Mouse (Mus musculus) embryonic facial prominence, embryonic 12.5 days (tissue): ENCODE data around the gene Lsg1. TPM values are rescaled to one million over a fixed set of nuclear protein-coding genes. Genes with fewer than 3 reads are reported as not detected.

ENCODE experiments used
- ATAC-seq: fragments of 200-750 bp; cut with Nextera tagmentation; 2 replicates; pipeline ENCODE4 v1.8.0; 2017; ENCODE audit not compliant: insufficient number of reproducible peaks, insufficient read depth, low FRiP score, low TSS enrichment
- H3K27ac ChIP-seq: fragments of 300-500 bp; sonication (generic); 2 replicates; pipeline ENCODE4 v1.5.1; 2016; ENCODE audit warnings: mild to moderate bottlenecking
- H3K27me3 ChIP-seq: fragments of 300-500 bp; sonication (generic); 2 replicates; pipeline ENCODE4 v1.6.1; 2016; ENCODE audit warnings: mild to moderate bottlenecking, moderate library complexity
- H3K36me3 ChIP-seq: fragments of 300-500 bp; sonication (generic); 2 replicates; pipeline ENCODE4 v1.6.1; 2016; ENCODE audit warnings: mild to moderate bottlenecking
- H3K4me1 ChIP-seq: fragments of 300-500 bp; sonication (generic); 2 replicates; pipeline ENCODE4 v1.6.1; 2016
- H3K4me2 ChIP-seq: fragments of 300-500 bp; sonication (generic); replicated peaks from 2 replicates; pipeline ENCODE4 v1.6.1; 2016; ENCODE audit warnings: mild to moderate bottlenecking, moderate library complexity
- H3K4me3 ChIP-seq: fragments of 300-500 bp; sonication (generic); 2 replicates; pipeline ENCODE4 v1.5.1; 2016; ENCODE audit warnings: mild to moderate bottlenecking
- H3K9ac ChIP-seq: fragments of 300-500 bp; sonication (generic); 2 replicates; pipeline ENCODE4 v1.6.1; 2016; ENCODE audit warnings: mild to moderate bottlenecking, moderate library complexity
- H3K9me3 ChIP-seq: fragments of 300-500 bp; sonication (generic); 2 replicates; pipeline ENCODE4 v1.6.1; 2016; ENCODE audit warnings: mild to moderate bottlenecking, moderate library complexity
- WGBS: fragments of 180-500 bp; shearing (Covaris S2); methylation state at CpG from one replicate; pipeline ENCODE4 v1.1.7; 2016; 5-methylcytosine and 5-hydroxymethylcytosine counted together
- polyA plus RNA-seq: library from polyadenylated mRNA; unstranded; fragments of >200 nt; fragmentation: Nextera tagmentation; extraction: Ambion mirVana; gene quantifications from 2 replicates; pipeline ENCODE4 v1.2.1, GENCODE M21; 2016

Gene Lsg1
- polyA plus RNA-seq, 1 experiment from 2014 or later: 73.8 TPM

GRCm38 (mm10) chr16:30611331-30611730, 23.9 kb upstream of the Lsg1 start:
- WGBS: 83% methylated on average over 5 of the region's 5 CpGs
- 0 out of 2 replicates have a peak, but pooled peaks cover 6% of the 10 kb centered on the region for H3K4me1 ChIP-seq
- ATAC-seq: no peak

GRCm38 (mm10) chr16:30607868-30608267, 20.5 kb upstream of the Lsg1 start:
- H3K9me3 ChIP-seq: no peaks in the 10 kb centered on the region
- H3K27ac ChIP-seq: no peak overlapping the region
- no peak for ATAC-seq
- no peaks in the 10 kb centered on the region for H3K27me3 ChIP-seq
- no peak overlapping the region for H3K9ac ChIP-seq
- peaks cover 34% of the 10 kb centered on the region for H3K4me1 ChIP-seq
- H3K4me3 ChIP-seq: no peak overlapping the region
- H3K36me3 ChIP-seq: no peaks in the 10 kb centered on the region
- WGBS: 78% methylated on average over 3 of the region's 3 CpGs
- no peak overlapping the region for H3K4me2 ChIP-seq

More at GRCm38 (mm10) chr16:30611331-30611730, 23.9 kb upstream of the Lsg1 start:
- H3K9me3 ChIP-seq: no peaks in the 10 kb centered on the region
- H3K9ac ChIP-seq: no peak overlapping the region
- H3K4me3 ChIP-seq: no peak overlapping the region
- no peak overlapping the region for H3K27ac ChIP-seq
- no peaks in the 10 kb centered on the region for H3K36me3 ChIP-seq
- no peaks in the 10 kb centered on the region for H3K27me3 ChIP-seq
- H3K4me2 ChIP-seq: no peak overlapping the region

- WGBS: 18% methylated on average over 6 of the region's 6 CpGs
- ATAC-seq: no peak; the same call in 1 of the 2 replicates
- Histone ChIP-seq H3K9ac (no peak overlapping the region), H3K4me1 (peaks cover 56% of the 10 kb centered on the region), H3K36me3 (no peaks in the 10 kb centered on the region), H3K27ac (0 out of 2 replicates have a peak overlapping the region, but pooled peaks have one; percentile 37), H3K4me3 (no peak overlapping the region), H3K27me3 (peaks cover 12% of the 10 kb centered on the region; the same call in 1 of the 2 replicates), H3K9me3 (no peaks in the 10 kb centered on the region), H3K4me2 (no peak overlapping the region)
Observed at GRCm38 (mm10) chr16:30605528-30605927, 18.1 kb upstream of the Lsg1 start.

- peak overlapping the region; percentile 74; the same call in 1 of the 2 replicates for H3K27ac ChIP-seq
- 69% methylated on average over 7 of the region's 7 CpGs for WGBS
Observed at GRCm38 (mm10) chr16:30604807-30605137, 17.4 kb upstream of the Lsg1 start.

GRCm38 (mm10) chr16:30604061-30604806, 16.8 kb upstream of the Lsg1 start:
- Histone ChIP-seq H3K4me2 (no peak overlapping the region), H3K9ac (no peak overlapping the region), H3K36me3 (no peaks in the 10 kb centered on the region), H3K9me3 (no peaks in the 10 kb centered on the region), H3K4me3 (no peak overlapping the region), H3K27ac (peak overlapping the region; percentile 74; the same call in 1 of the 2 replicates), H3K4me1 (peaks cover 59% of the 10 kb centered on the region), H3K27me3 (peaks cover 12% of the 10 kb centered on the region; the same call in 1 of the 2 replicates)
- no peak for ATAC-seq
- WGBS: 63% methylated on average over 16 of the region's 16 CpGs

More at GRCm38 (mm10) chr16:30604807-30605137, 17.4 kb upstream of the Lsg1 start:
- peaks cover 12% of the 10 kb centered on the region; the same call in 1 of the 2 replicates for H3K27me3 ChIP-seq
- H3K4me2 ChIP-seq: no peak overlapping the region
- no peak overlapping the region for H3K4me3 ChIP-seq
- no peaks in the 10 kb centered on the region for H3K9me3 ChIP-seq
- peaks cover 59% of the 10 kb centered on the region for H3K4me1 ChIP-seq
- ATAC-seq: no peak
- no peaks in the 10 kb centered on the region for H3K36me3 ChIP-seq
- no peak overlapping the region for H3K9ac ChIP-seq

- H3K9me3 ChIP-seq: no peaks in the 10 kb centered on the region
Observed at GRCm38 (mm10) chr16:30603531-30603842, 16.1 kb upstream of the Lsg1 start.

GRCm38 (mm10) chr16:30602684-30603530, 15.5 kb upstream of the Lsg1 start:
- H3K9ac ChIP-seq: no peak overlapping the region
- H3K4me1 ChIP-seq: peaks cover 59% of the 10 kb centered on the region
- no peaks in the 10 kb centered on the region for H3K9me3 ChIP-seq
- no peaks in the 10 kb centered on the region for H3K36me3 ChIP-seq
- H3K27ac ChIP-seq: peak overlapping the region; percentile 74
- 0 out of 2 replicates have a peak overlapping the region, but pooled peaks have one; percentile 59 for H3K4me3 ChIP-seq
- WGBS: 17% methylated on average over 18 of the region's 18 CpGs
- H3K27me3 ChIP-seq: peaks cover 12% of the 10 kb centered on the region; the same call in 1 of the 2 replicates
- ATAC-seq: no peak
- H3K4me2 ChIP-seq: peak overlapping the region; percentile 95

More at GRCm38 (mm10) chr16:30603531-30603842, 16.1 kb upstream of the Lsg1 start:
- H3K27ac ChIP-seq: peak overlapping the region; percentile 74
- no peak overlapping the region for H3K9ac ChIP-seq
- H3K4me2 ChIP-seq: peak overlapping the region; percentile 95
- H3K4me3 ChIP-seq: no peak overlapping the region
- H3K27me3 ChIP-seq: peaks cover 12% of the 10 kb centered on the region; the same call in 1 of the 2 replicates
- H3K4me1 ChIP-seq: peaks cover 59% of the 10 kb centered on the region
- WGBS: 21% methylated on average over 9 of the region's 9 CpGs
- H3K36me3 ChIP-seq: no peaks in the 10 kb centered on the region
- no peak for ATAC-seq

GRCm38 (mm10) chr16:30601946-30602345, 14.6 kb upstream of the Lsg1 start:
- H3K27ac ChIP-seq: peak overlapping the region; percentile 60
- peaks cover 12% of the 10 kb centered on the region; the same call in 1 of the 2 replicates for H3K27me3 ChIP-seq
- WGBS: 8% methylated on average over 7 of the region's 7 CpGs
- H3K4me3 ChIP-seq: peak overlapping the region; percentile 59
- H3K4me2 ChIP-seq: peak overlapping the region; percentile 95
- no peaks in the 10 kb centered on the region for H3K36me3 ChIP-seq
- no peak overlapping the region for H3K9ac ChIP-seq
- ATAC-seq: no peak
- H3K9me3 ChIP-seq: no peaks in the 10 kb centered on the region
- peaks cover 59% of the 10 kb centered on the region for H3K4me1 ChIP-seq

- no peaks in the 10 kb centered on the region for H3K9me3 ChIP-seq
- H3K9ac ChIP-seq: peak overlapping the region; percentile 76
- H3K4me1 ChIP-seq: peaks cover 58% of the 10 kb centered on the region
- H3K36me3 ChIP-seq: no peaks in the 10 kb centered on the region
- H3K4me3 ChIP-seq: peak overlapping the region; percentile 59
- H3K27me3 ChIP-seq: peaks cover 17% of the 10 kb centered on the region; the same call in 1 of the 2 replicates
- peak overlapping the region; percentile 63 for H3K27ac ChIP-seq
- H3K4me2 ChIP-seq: peak overlapping the region; percentile 95
- 7% methylated on average over 42 of the region's 42 CpGs for WGBS
- no peak for ATAC-seq
Observed at GRCm38 (mm10) chr16:30601046-30601832, 13.8 kb upstream of the Lsg1 start.

GRCm38 (mm10) chr16:30600431-30601045, 13.1 kb upstream of the Lsg1 start:
- Histone ChIP-seq H3K27me3 (peaks cover 17% of the 10 kb centered on the region), H3K4me3 (peak overlapping the region; percentile 59), H3K4me1 (peaks cover 51% of the 10 kb centered on the region), H3K27ac (0 out of 2 replicates have a peak overlapping the region, but pooled peaks have one; percentile 58), H3K9me3 (no peaks in the 10 kb centered on the region), H3K36me3 (no peaks in the 10 kb centered on the region), H3K4me2 (peak overlapping the region; percentile 95), H3K9ac (peak overlapping the region; percentile 76)
- 1% methylated on average over 53 of the region's 53 CpGs for WGBS
- ATAC-seq: no peak; the same call in 1 of the 2 replicates
